Mouse (Mus musculus): Measurements from ENCODE around the gene Fam76b. TPM values are rescaled to one million over a fixed set of nuclear protein-coding genes. Genes with fewer than 3 reads are reported as not detected.

Fam76b gene
- polyA plus RNA-seq, 1 experiment from 2014 or later = 21.5 TPM

DNA sequence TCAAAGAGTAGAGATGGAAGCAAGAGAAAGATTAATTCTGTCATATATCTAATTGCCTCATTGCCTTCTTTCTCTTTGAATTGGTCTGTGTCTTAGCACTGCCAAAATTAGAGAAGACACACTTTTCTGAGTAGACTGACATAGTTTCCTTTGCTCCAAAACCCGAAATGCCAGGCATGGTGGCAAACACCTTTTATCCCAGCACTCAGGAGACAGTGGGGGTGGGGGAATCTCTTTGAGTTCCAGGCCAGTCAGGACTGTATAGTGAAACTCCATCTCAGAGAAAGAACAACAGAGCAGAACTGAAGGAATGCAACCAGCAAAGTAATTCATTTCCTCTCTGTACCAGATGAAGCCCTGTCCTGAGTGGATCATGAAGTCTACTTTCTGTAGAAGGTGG lies 53.2 kb downstream of the Fam76b start:
- no peak overlapping the region for H3K4me3 ChIP-seq

DNA sequence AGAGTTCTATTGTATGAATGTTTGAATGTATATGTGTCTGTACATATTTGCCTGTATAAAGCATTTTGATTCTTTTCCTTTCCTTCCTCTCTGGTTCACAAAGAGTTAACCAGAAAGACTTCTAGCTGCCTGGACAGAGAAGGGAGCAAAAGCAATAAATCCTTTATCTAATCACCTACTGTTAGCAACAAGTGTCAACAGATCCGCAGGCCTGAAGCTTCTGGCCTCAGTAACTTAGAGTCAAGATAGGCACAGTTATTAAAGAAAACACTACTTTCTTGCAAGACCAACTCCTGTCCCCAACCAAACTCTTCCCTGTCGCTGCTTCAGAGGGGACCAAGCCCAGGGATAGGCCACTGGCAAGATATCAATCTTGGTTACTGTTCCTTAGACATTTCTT lies 55.0 kb downstream of the Fam76b start:
- WGBS = 56% methylated on average over 2 of the region's 2 CpGs
- no peak overlapping the region for H3K27ac ChIP-seq
- DNase-seq (ENCODE audit: low spot score) = no peak
- H3K4me1 ChIP-seq (replicated peaks) = no peaks in the 10 kb centered on the region
- no peaks in the 10 kb centered on the region for H3K27me3 ChIP-seq (ENCODE audit: insufficient read depth, poor library complexity, severe bottlenecking)
- no peak overlapping the region for H3K4me3 ChIP-seq
- H3K36me3 ChIP-seq = no peaks in the 10 kb centered on the region
- H3K9me3 ChIP-seq = no peaks in the 10 kb centered on the region

More for the DNA sequence above, 53.2 kb downstream of the Fam76b start:
- Histone ChIP-seq H3K27me3 (ENCODE audit: insufficient read depth, poor library complexity, severe bottlenecking) (no peaks in the 10 kb centered on the region), H3K36me3 (no peaks in the 10 kb centered on the region), H3K9me3 (no peaks in the 10 kb centered on the region), H3K27ac (no peak overlapping the region), H3K4me1 (replicated peaks) (no peaks in the 10 kb centered on the region)
- DNase-seq (ENCODE audit: low spot score) = no peak
- WGBS = 61% methylated on average over 1 of the region's 1 CpGs

- no peak for DNase-seq (ENCODE audit: low spot score)
- no peak overlapping the region for H3K4me3 ChIP-seq
- no peaks in the 10 kb centered on the region for H3K4me1 ChIP-seq (replicated peaks)
- no peaks in the 10 kb centered on the region for H3K36me3 ChIP-seq
- H3K27me3 ChIP-seq (ENCODE audit: insufficient read depth, poor library complexity, severe bottlenecking) = no peaks in the 10 kb centered on the region; the same call in 1 of the 2 replicates
- 81% methylated on average over 5 of the region's 5 CpGs for WGBS
- peaks cover 8% of the 10 kb centered on the region for H3K9me3 ChIP-seq
- H3K27ac ChIP-seq = 0 out of 2 replicates have a peak overlapping the region, but pooled peaks have one; percentile 66
Observed at GRCm38 (mm10) chr9:13888981-13889380, 61.5 kb downstream of the Fam76b start.

- Histone ChIP-seq H3K27ac (peak overlapping the region; percentile 66; the same call in 1 of the 2 replicates), H3K4me1 (replicated peaks) (no peaks in the 10 kb centered on the region), H3K9me3 (peaks cover 8% of the 10 kb centered on the region), H3K36me3 (no peaks in the 10 kb centered on the region), H3K4me3 (no peak overlapping the region), H3K27me3 (ENCODE audit: insufficient read depth, poor library complexity, severe bottlenecking) (no peaks in the 10 kb centered on the region; the same call in 1 of the 2 replicates)
- WGBS = 9% methylated on average over 9 of the region's 9 CpGs
- DNase-seq (ENCODE audit: low spot score) = peak; percentile 84
Observed at GRCm38 (mm10) chr9:13889657-13890056, 62.1 kb downstream of the Fam76b start.

DNA sequence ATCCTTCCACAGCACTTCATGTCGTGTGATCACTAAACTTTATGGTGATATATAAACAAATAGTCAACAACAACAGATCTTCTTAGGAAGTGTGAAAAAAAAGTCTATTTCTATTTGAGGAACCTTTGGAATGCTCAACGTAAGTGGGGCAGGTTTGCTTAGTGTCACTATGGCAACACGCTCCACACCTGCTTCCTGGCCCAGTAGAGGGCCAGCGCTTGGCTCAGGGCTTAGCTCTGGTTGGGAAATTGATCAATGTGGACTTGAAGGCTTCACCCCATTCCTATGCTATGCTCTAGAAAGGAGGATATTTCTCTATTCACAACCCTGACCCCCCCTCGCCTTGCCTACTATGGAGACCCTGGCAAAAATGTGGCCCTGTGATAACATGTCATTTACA lies 62.7 kb downstream of the Fam76b start:
- H3K27ac ChIP-seq = no peak overlapping the region
- H3K27me3 ChIP-seq (ENCODE audit: insufficient read depth, poor library complexity, severe bottlenecking) = no peaks in the 10 kb centered on the region; the same call in 1 of the 2 replicates
- DNase-seq (ENCODE audit: low spot score) = no peak
- H3K4me3 ChIP-seq = no peak overlapping the region
- H3K4me1 ChIP-seq (replicated peaks) = no peaks in the 10 kb centered on the region
- no peaks in the 10 kb centered on the region for H3K36me3 ChIP-seq
- 61% methylated on average over 5 of the region's 5 CpGs for WGBS
- peaks cover 8% of the 10 kb centered on the region for H3K9me3 ChIP-seq

- Histone ChIP-seq H3K4me3 (no peak overlapping the region), H3K4me1 (replicated peaks) (no peaks in the 10 kb centered on the region), H3K27ac (no peak overlapping the region), H3K9me3 (peaks cover 8% of the 10 kb centered on the region), H3K27me3 (ENCODE audit: insufficient read depth, poor library complexity, severe bottlenecking) (no peaks in the 10 kb centered on the region; the same call in 1 of the 2 replicates), H3K36me3 (no peaks in the 10 kb centered on the region)
- DNase-seq (ENCODE audit: low spot score) = no peak
- WGBS = 95% methylated on average over 6 of the region's 6 CpGs
Observed at GRCm38 (mm10) chr9:13891888-13892287, 64.4 kb downstream of the Fam76b start.

- no peak for DNase-seq (ENCODE audit: low spot score)
Observed at GRCm38 (mm10) chr9:13893044-13893443, 65.5 kb downstream of the Fam76b start.

DNA sequence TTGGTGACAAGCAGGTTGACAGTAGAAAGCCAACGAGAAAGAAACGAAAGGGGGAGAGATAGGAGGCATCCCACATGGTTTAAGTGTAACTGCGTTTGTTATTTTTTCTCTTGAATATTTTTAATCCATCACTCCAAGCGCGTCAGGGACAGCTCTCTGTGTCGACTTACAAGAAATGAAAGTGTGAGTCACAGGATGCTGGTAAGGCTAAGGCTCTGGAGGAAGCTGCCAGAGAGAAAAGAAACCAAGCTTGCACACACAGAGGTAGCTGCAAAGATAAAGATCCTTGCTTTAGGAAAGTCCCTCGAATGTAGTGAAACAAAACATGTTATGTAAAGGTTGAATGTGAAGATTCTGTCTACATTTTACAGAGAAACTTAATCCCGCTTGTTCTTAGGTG lies 67.0 kb downstream of the Fam76b start:
- Histone ChIP-seq H3K27me3 (ENCODE audit: insufficient read depth, poor library complexity, severe bottlenecking) (no peaks in the 10 kb centered on the region; the same call in 1 of the 2 replicates), H3K36me3 (no peaks in the 10 kb centered on the region), H3K4me1 (replicated peaks) (peaks cover 10% of the 10 kb centered on the region; the same call in 1 of the 2 replicates), H3K9me3 (peaks cover 8% of the 10 kb centered on the region), H3K27ac (no peak overlapping the region), H3K4me3 (no peak overlapping the region)
- DNase-seq (ENCODE audit: low spot score) = no peak
- WGBS = 81% methylated on average over 8 of the region's 8 CpGs

More at GRCm38 (mm10) chr9:13893044-13893443, 65.5 kb downstream of the Fam76b start:
- H3K4me1 ChIP-seq (replicated peaks) = no peaks in the 10 kb centered on the region
- no peak overlapping the region for H3K4me3 ChIP-seq
- no peak overlapping the region for H3K27ac ChIP-seq
- 73% methylated on average over 4 of the region's 4 CpGs for WGBS
- no peaks in the 10 kb centered on the region; the same call in 1 of the 2 replicates for H3K27me3 ChIP-seq (ENCODE audit: insufficient read depth, poor library complexity, severe bottlenecking)
- H3K36me3 ChIP-seq = no peaks in the 10 kb centered on the region
- H3K9me3 ChIP-seq = peaks cover 8% of the 10 kb centered on the region

GRCm38 (mm10) chr9:13894936-13895335 lies 67.4 kb downstream of the Fam76b start:
- no peak for DNase-seq (ENCODE audit: low spot score)
- Histone ChIP-seq H3K27me3 (ENCODE audit: insufficient read depth, poor library complexity, severe bottlenecking) (no peaks in the 10 kb centered on the region), H3K4me3 (no peak overlapping the region), H3K36me3 (no peaks in the 10 kb centered on the region), H3K27ac (no peak overlapping the region), H3K9me3 (peaks cover 8% of the 10 kb centered on the region), H3K4me1 (replicated peaks) (peaks cover 10% of the 10 kb centered on the region; the same call in 1 of the 2 replicates)
- 90% methylated on average over 7 of the region's 7 CpGs for WGBS

DNA sequence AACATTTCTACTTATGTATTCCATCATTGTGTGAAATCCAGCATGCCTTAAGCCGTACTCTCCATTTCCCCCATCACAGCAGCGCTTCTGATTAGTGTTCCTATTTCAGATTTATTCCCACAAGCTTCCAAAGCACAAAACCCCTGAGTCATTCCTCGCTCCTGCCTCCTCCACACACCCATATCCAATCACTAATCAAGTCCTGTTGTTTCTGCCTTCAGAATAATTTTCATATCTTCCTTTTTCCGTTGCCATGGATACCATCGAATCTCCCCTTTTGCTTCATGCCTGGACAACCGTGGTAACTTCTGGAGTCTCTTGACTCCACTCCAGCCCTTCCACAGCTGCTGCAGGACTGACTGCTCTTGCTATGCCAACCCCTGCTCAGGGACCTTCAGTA lies 68.5 kb downstream of the Fam76b start:
- Histone ChIP-seq H3K36me3 (no peaks in the 10 kb centered on the region), H3K9me3 (peaks cover 8% of the 10 kb centered on the region), H3K27me3 (ENCODE audit: insufficient read depth, poor library complexity, severe bottlenecking) (no peaks in the 10 kb centered on the region), H3K4me1 (replicated peaks) (peaks cover 10% of the 10 kb centered on the region; the same call in 1 of the 2 replicates), H3K27ac (no peak overlapping the region), H3K4me3 (no peak overlapping the region)
- DNase-seq (ENCODE audit: low spot score) = no peak
- 86% methylated on average over 6 of the region's 6 CpGs for WGBS

- H3K27ac ChIP-seq = no peak overlapping the region
- H3K27me3 ChIP-seq (ENCODE audit: insufficient read depth, poor library complexity, severe bottlenecking) = no peaks in the 10 kb centered on the region
- DNase-seq (ENCODE audit: low spot score) = peak; percentile 14
- no peak overlapping the region for H3K4me3 ChIP-seq
- H3K9me3 ChIP-seq = no peaks in the 10 kb centered on the region
- H3K36me3 ChIP-seq = no peaks in the 10 kb centered on the region
- peaks cover 10% of the 10 kb centered on the region; the same call in 1 of the 2 replicates for H3K4me1 ChIP-seq (replicated peaks)
- WGBS = 71% methylated on average over 19 of the region's 19 CpGs
Observed at GRCm38 (mm10) chr9:13898510-13899305, 71.2 kb downstream of the Fam76b start.

- no peaks in the 10 kb centered on the region for H3K36me3 ChIP-seq
- H3K27me3 ChIP-seq (ENCODE audit: insufficient read depth, poor library complexity, severe bottlenecking) = no peaks in the 10 kb centered on the region
- 93% methylated on average over 3 of the region's 3 CpGs for WGBS
- no peaks in the 10 kb centered on the region for H3K9me3 ChIP-seq
- DNase-seq (ENCODE audit: low spot score) = no peak
- no peak overlapping the region for H3K27ac ChIP-seq
- peaks cover 10% of the 10 kb centered on the region; the same call in 1 of the 2 replicates for H3K4me1 ChIP-seq (replicated peaks)
- no peak overlapping the region for H3K4me3 ChIP-seq
Observed at GRCm38 (mm10) chr9:13902030-13902429, 74.5 kb downstream of the Fam76b start.

DNA sequence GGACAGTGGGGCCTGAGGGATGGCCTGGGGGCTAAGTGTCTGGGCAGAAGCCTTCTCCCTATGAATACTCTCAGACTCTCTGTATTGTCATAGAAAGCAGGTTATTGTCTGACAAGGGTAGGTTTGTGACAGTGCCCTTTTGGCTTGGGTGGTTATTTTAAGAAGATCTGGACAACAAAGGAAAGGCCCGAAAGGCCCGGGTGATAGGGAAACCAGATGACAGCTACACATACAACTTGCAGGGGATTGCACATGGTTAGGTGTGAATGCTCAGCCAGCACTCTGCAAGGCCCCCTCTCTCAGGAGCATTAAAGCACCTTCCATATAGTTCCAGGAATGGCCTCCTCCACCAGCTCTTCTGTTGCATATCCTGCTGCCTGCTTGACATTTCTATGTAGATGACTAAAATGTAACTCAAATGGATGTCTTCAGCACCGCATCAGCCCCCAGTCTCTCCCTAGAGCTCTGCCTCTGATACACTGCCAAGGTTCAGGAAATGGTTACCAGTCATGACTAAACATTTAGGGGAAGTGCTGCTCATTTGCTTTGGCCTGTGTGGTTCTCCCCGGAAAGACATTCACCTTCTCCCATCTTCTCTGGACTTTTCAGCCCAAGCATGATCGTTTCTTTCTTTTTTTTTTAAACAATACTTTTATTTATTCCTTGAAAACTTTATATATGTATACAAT lies 76.7 kb downstream of the Fam76b start:
- Histone ChIP-seq H3K9me3 (no peaks in the 10 kb centered on the region), H3K36me3 (no peaks in the 10 kb centered on the region), H3K27me3 (ENCODE audit: insufficient read depth, poor library complexity, severe bottlenecking) (no peaks in the 10 kb centered on the region), H3K27ac (no peak overlapping the region), H3K4me3 (no peak overlapping the region), H3K4me1 (replicated peaks) (no peaks in the 10 kb centered on the region)
- no peak for DNase-seq (ENCODE audit: low spot score)
- 88% methylated on average over 5 of the region's 5 CpGs for WGBS
